Mouse (Mus musculus): ENCODE results near the gene Grrp1. TPM values are rescaled to one million over a fixed set of nuclear protein-coding genes. Genes with fewer than 3 reads are reported as not detected.
"Not testable (repeated sequence)": the region's sequence is repeated elsewhere in the genome, so short reads cannot be mapped to it uniquely, and the experiment has no call there.

Grrp1 gene
- polyA plus RNA-seq (2016; fragmentation: Nextera tagmentation; extraction: Ambion mirVana) = 4.5 TPM in 2 replicates

DNA sequence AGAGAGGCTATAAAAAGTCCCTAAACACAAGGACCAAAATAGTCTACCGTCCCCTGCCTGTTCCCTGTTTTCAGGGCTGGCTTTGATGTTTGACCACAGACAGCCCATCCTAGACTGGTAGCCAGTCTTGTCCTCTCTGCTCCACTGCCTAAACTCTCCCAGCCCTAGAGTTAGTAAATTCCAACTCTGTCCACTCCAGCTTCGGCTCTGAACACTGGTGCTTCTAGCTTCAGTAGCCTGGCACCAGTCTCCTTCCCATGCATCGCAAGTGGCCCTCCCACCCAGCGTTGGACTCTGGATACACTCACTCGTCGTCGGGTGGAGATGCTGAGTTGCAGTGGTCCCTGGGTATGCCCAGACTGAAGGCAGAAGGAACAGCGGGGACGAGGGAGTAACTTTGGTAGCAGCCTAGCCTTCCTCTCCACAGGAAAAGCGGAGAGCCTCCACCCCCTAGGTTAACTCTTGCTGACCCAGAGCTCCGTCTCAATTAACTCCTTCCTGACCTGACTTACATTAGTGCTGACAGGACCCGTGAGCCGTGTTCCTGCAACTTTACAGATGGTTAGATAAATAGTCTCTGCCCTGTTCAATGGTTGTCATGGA is at the start of gene Grrp1:
Gene Grrp1 (minus strand): TSS at position 385 of the 603 bp plus-strand sequence.
- peak within 1 kb of the TSS; percentile 54 for H3K4me3 ChIP-seq
- 2% methylated on average over 13 of the region's 13 CpGs for WGBS
- ATAC-seq (ENCODE audit: insufficient number of reproducible peaks, low FRiP score) = no peak
- H3K9ac ChIP-seq = peak within 1 kb of the TSS; percentile 67
- peaks cover 35% of the 10 kb centered on the region for H3K27me3 ChIP-seq (replicated peaks)
- peaks cover 83% of the 10 kb centered on the region for H3K4me1 ChIP-seq (replicated peaks)
- no peaks in the 10 kb centered on the region for H3K36me3 ChIP-seq
- peak within 1 kb of the TSS; percentile 97 for H3K4me2 ChIP-seq
- peak within 1 kb of the TSS; percentile 50 for H3K27ac ChIP-seq (ENCODE audit: poor library complexity, severe bottlenecking)
- no peaks in the 10 kb centered on the region for H3K9me3 ChIP-seq (replicated peaks)

DNA sequence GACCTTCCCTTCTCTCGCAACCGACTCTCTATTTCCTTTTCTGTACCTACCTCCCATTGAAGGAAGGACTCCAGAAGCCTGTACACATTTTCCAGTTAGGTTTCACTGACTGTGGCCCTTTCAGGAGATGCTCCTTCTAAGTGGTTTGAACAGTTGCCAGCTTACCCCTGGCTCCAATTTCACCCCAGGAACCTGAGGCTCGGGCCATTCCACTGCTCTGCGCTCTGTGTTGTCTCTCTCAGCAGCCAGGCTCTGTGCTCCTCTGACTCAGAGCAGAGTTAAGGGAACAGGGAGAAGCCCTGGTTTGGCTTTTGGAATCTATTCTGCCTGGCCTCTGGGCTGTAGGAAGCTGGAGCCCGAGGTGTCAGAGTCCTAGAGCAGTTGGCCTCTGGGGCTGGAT is 48.2 kb upstream of the Grrp1 start:
- peak overlapping the region; percentile 63 for H3K27ac ChIP-seq (ENCODE audit: poor library complexity, severe bottlenecking)
- H3K36me3 ChIP-seq = no peaks in the 10 kb centered on the region
- H3K27me3 ChIP-seq (replicated peaks) = no peaks in the 10 kb centered on the region
- no peak overlapping the region for H3K9ac ChIP-seq
- peaks cover 45% of the 10 kb centered on the region for H3K4me1 ChIP-seq (replicated peaks)
- H3K4me3 ChIP-seq = no peak overlapping the region
- no peaks in the 10 kb centered on the region for H3K9me3 ChIP-seq (replicated peaks)
- 61% methylated on average over 5 of the region's 5 CpGs for WGBS
- no peak overlapping the region for H3K4me2 ChIP-seq
- no peak for ATAC-seq (ENCODE audit: insufficient number of reproducible peaks, low FRiP score)

DNA sequence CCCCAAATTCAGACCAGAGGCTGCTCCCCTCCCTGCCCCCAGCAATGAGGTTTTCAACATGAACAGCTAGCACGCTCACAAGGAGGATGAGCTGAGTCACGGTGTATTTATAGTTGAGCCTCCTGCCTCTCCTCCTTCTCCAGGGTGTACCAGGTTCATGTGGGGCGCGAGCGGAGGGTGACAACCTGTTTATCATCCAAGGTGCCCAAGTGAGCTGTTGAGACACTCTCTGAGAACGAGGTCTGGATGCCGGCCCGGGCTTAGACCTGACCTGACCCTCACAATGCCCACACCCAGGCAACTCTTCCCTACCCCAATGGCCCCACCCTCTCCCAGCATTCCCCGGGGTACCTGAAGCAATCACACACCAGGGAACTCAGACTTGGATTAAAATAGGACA is 46.4 kb upstream of the Grrp1 start:
- Histone ChIP-seq H3K36me3 (no peaks in the 10 kb centered on the region), H3K4me2 (peak overlapping the region; percentile 41), H3K4me1 (replicated peaks) (peaks cover 39% of the 10 kb centered on the region), H3K27ac (ENCODE audit: poor library complexity, severe bottlenecking) (peak overlapping the region; percentile 82), H3K9ac (no peak overlapping the region), H3K4me3 (no peak overlapping the region), H3K9me3 (replicated peaks) (peaks cover 3% of the 10 kb centered on the region; the same call in 1 of the 2 replicates), H3K27me3 (replicated peaks) (no peaks in the 10 kb centered on the region)
- peak; percentile 16; the same call in 1 of the 2 replicates for ATAC-seq (ENCODE audit: insufficient number of reproducible peaks, low FRiP score)
- 45% methylated on average over 9 of the region's 9 CpGs for WGBS

DNA sequence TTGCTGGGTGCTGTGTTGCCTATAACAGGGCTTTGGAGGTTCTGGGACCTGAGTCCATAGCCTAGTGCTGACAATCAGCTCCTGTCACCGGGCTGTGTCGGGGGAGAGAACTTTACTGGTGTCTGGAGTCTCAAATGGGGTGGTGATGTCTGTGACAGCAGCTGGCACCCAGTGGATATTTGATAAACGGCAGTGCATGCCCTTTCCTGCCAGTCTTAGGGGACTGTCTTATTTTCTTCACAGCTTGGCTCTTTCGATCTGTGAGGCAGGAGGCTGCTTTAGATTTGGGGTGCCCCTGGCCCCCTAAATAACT is 45.5 kb upstream of the Grrp1 start:
- Histone ChIP-seq H3K27me3 (replicated peaks) (no peaks in the 10 kb centered on the region), H3K36me3 (no peaks in the 10 kb centered on the region), H3K4me3 (no peak overlapping the region), H3K4me2 (peak overlapping the region; percentile 41), H3K9ac (peak overlapping the region; percentile 42; the same call in 1 of the 2 replicates), H3K9me3 (replicated peaks) (peaks cover 3% of the 10 kb centered on the region; the same call in 1 of the 2 replicates), H3K27ac (ENCODE audit: poor library complexity, severe bottlenecking) (peak overlapping the region; percentile 82), H3K4me1 (replicated peaks) (peaks cover 42% of the 10 kb centered on the region)
- ATAC-seq (ENCODE audit: insufficient number of reproducible peaks, low FRiP score) = peak; percentile 40; the same call in 1 of the 2 replicates
- WGBS = 24% methylated on average over 4 of the region's 4 CpGs

DNA sequence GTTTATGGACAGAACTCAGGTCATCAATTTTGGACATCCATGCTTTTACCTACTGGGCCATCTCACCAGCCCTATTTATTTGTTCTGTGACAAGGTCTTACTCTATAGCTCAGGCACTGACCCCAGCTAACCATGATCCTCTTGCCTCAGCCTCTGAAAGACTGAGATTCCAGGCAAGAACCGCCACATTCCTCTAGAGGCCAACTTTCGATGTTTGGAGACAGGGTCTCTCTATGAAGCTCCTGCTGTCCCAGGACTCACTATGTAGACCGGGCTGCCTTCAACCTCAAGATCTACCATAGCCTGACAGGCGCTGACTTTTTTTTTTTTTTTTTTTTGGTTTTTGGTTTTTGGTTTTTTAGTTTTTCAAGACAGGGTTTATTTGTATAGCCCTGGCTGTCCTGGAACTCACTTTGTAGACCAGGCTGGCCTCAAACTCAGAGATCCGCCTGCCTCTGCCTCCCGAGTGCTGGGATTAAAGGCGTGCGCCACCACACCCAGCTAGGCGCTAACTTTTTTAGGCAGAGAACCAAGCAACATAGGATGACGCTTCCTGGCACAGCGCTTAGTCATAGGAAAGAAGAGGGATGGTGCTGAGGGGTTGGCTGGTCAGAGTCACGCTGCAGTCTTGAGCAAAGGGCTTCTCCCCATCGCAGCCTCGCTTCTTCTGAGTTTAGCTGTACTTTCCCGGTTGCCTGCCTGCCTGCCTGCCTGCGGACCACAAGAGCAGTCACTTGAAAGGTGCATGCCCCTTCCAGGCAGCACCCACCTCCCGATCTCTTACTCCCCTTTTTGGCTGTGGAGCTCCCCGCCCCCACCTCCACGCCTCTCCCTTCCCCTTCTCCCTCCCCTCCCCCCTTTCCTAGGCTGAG is 45.0 kb upstream of the Grrp1 start:
- H3K27ac ChIP-seq (ENCODE audit: poor library complexity, severe bottlenecking) = peak overlapping the region; percentile 82
- peak overlapping the region; percentile 42; the same call in 1 of the 2 replicates for H3K9ac ChIP-seq
- H3K4me1 ChIP-seq (replicated peaks) = peaks cover 48% of the 10 kb centered on the region
- peaks cover 3% of the 10 kb centered on the region; the same call in 1 of the 2 replicates for H3K9me3 ChIP-seq (replicated peaks)
- H3K27me3 ChIP-seq (replicated peaks) = no peaks in the 10 kb centered on the region
- ATAC-seq (ENCODE audit: insufficient number of reproducible peaks, low FRiP score) = no peak
- H3K4me3 ChIP-seq = no peak overlapping the region
- H3K36me3 ChIP-seq = no peaks in the 10 kb centered on the region
- peak overlapping the region; percentile 41 for H3K4me2 ChIP-seq
- 62% methylated on average over 19 of the region's 19 CpGs for WGBS

DNA sequence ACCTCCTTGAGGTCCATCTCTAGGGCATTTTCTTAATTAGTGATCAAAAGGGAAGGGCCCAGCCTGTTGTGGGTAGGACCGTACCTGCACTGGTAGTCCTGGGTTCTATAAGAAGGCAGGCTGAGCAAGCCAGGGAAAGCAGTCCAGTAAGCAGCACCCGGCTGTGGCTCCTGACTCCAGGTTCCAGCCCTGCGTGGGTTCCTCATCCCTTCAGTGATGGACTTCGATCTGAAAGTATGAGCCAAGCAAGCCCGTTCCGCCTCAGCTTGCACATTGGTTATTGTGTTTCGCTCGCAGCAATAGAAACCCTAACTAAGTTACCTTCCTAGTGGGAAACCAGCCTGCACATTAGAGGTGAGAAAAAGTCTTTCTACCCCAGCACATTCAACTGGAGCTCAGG is 43.5 kb upstream of the Grrp1 start:
- ATAC-seq (ENCODE audit: insufficient number of reproducible peaks, low FRiP score) = no peak

DNA sequence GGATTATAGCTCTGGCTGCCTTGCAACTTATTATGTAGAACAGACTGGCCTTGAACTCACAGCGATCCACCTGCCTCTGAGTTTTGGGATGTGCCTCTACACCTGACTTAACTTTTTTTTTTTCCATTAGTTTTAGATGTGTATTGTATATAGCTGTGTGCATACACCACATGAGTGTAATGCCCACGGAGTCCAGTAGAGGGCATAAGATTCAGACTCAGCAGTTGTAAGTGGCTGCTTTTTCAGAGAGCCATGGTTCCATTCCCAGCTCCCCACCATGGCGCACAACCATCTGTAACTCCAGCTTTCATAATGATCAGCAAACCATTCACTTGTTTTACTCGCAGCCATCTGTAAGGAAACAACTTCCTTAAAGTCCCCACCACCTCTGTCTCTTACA is 42.6 kb upstream of the Grrp1 start:
- Histone ChIP-seq H3K4me3 (no peak overlapping the region), H3K4me2 (no peak overlapping the region), H3K36me3 (no peaks in the 10 kb centered on the region), H3K27me3 (replicated peaks) (0 out of 2 replicates have a peak, but pooled peaks cover 3% of the 10 kb centered on the region), H3K27ac (ENCODE audit: poor library complexity, severe bottlenecking) (no peak overlapping the region), H3K9me3 (replicated peaks) (peaks cover 3% of the 10 kb centered on the region; the same call in 1 of the 2 replicates), H3K9ac (no peak overlapping the region), H3K4me1 (replicated peaks) (peaks cover 56% of the 10 kb centered on the region)
- WGBS = 89% methylated on average over 4 of the region's 4 CpGs
- no peak for ATAC-seq (ENCODE audit: insufficient number of reproducible peaks, low FRiP score)

More for the DNA sequence above, 43.5 kb upstream of the Grrp1 start:
- WGBS = 89% methylated on average over 8 of the region's 8 CpGs
- Histone ChIP-seq H3K9me3 (replicated peaks) (peaks cover 3% of the 10 kb centered on the region; the same call in 1 of the 2 replicates), H3K4me1 (replicated peaks) (peaks cover 57% of the 10 kb centered on the region), H3K27ac (ENCODE audit: poor library complexity, severe bottlenecking) (0 out of 2 replicates have a peak overlapping the region, but pooled peaks have one; percentile 2), H3K36me3 (no peaks in the 10 kb centered on the region), H3K4me3 (no peak overlapping the region), H3K27me3 (replicated peaks) (0 out of 2 replicates have a peak, but pooled peaks cover 3% of the 10 kb centered on the region), H3K4me2 (no peak overlapping the region), H3K9ac (no peak overlapping the region)

DNA sequence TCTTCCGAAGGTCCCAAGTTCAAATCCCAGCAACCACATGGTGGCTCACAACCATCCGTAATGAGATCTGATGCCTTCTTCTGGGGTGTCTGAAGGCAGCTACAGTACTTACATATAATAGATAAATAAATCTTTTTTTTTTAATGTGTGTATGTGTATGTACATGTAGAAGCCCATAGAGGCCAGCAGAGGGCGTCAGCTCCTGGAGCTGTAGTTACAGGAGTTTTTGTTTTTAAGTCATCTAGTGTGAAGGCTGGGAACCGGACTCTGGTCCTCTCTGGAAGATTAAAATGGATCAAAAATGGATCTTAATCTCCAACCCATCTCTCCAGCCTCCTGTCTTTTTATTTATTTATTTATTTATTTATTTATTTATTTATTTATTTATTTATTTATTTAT is 42.2 kb upstream of the Grrp1 start:
- H3K4me1 ChIP-seq (replicated peaks) = peaks cover 56% of the 10 kb centered on the region
- not testable (repeated sequence) for H3K27me3 ChIP-seq (replicated peaks); H3K4me3 ChIP-seq; H3K9ac ChIP-seq; H3K4me2 ChIP-seq; H3K9me3 ChIP-seq (replicated peaks); H3K36me3 ChIP-seq; H3K27ac ChIP-seq (ENCODE audit: poor library complexity, severe bottlenecking); ATAC-seq (ENCODE audit: insufficient number of reproducible peaks, low FRiP score)
- WGBS = 86% methylated on average over 4 of the region's 4 CpGs

DNA sequence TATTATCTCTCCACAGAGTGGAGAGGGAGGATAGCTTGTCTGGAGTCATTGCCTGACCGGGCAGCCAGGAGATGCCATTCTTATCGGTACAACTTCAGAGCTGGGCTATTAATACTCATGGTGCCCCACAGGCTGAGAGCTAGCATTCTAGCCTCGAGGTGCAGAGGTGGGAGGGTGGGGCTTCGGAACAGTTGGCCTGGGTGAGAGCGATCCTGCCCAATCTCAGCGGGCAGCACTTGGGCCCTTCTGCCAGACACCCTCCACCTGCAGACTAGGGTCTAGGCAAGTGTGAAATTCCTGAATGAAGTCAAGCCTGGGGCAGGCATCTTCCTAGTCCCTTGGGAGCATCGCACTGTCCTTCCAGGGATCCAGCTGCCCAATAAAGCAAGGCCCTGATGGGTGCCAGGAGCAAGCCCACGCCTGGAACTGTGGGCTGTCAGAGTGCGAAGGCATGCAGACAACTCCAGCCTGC is 39.8 kb upstream of the Grrp1 start:
- peak overlapping the region; percentile 23; the same call in 1 of the 2 replicates for H3K9ac ChIP-seq
- peak; percentile 80 for ATAC-seq (ENCODE audit: insufficient number of reproducible peaks, low FRiP score)
- peaks cover 3% of the 10 kb centered on the region; the same call in 1 of the 2 replicates for H3K9me3 ChIP-seq (replicated peaks)
- no peaks in the 10 kb centered on the region for H3K36me3 ChIP-seq
- peak overlapping the region; percentile 17 for H3K4me3 ChIP-seq
- 0 out of 2 replicates have a peak, but pooled peaks cover 3% of the 10 kb centered on the region for H3K27me3 ChIP-seq (replicated peaks)
- H3K27ac ChIP-seq (ENCODE audit: poor library complexity, severe bottlenecking) = peak overlapping the region; percentile 91
- 19% methylated on average over 9 of the region's 9 CpGs for WGBS
- H3K4me2 ChIP-seq = peak overlapping the region; percentile 59
- H3K4me1 ChIP-seq (replicated peaks) = peaks cover 42% of the 10 kb centered on the region

DNA sequence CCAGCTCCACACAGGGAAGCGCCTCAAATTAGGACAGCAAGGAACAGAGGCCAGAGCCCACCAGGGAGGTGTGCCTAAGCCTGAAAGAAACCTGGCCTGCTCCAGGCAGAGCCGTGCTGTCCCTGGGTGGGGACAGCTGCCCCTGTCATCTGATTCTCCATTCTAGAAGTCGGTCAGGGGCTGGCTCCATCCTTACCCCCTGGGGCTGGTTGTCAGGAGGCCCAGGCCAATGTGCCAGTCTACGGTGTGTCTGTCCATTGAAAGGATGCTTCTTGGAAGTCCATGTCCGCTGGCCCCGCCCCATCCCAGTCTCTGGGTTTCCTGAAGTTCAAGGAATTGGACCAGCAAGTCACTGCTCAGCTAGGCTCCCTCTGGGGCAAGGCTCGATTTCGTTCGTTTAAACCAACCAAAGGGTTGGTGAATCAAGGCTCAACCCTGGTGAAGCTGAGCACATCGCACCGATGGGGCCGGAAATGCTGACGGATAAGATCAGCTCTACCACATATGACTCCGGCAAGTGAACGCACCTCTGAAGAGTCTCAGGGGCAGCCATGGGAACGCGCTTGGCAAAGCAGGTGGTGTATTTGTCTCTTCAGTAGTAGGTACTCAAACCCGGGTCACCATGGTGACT is 39.3 kb upstream of the Grrp1 start:
- Histone ChIP-seq H3K4me2 (peak overlapping the region; percentile 59), H3K4me1 (replicated peaks) (peaks cover 44% of the 10 kb centered on the region), H3K4me3 (peak overlapping the region; percentile 17; the same call in 1 of the 2 replicates), H3K9me3 (replicated peaks) (peaks cover 3% of the 10 kb centered on the region; the same call in 1 of the 2 replicates), H3K9ac (peak overlapping the region; percentile 27; the same call in 1 of the 2 replicates), H3K27ac (ENCODE audit: poor library complexity, severe bottlenecking) (peak overlapping the region; percentile 91), H3K36me3 (no peaks in the 10 kb centered on the region), H3K27me3 (replicated peaks) (0 out of 2 replicates have a peak, but pooled peaks cover 3% of the 10 kb centered on the region)
- ATAC-seq (ENCODE audit: insufficient number of reproducible peaks, low FRiP score) = peak; percentile 27; the same call in 1 of the 2 replicates
- WGBS = 45% methylated on average over 18 of the region's 18 CpGs

Measured in heart, embryonic 12.5 days (tissue).